ENCODE assay signal across 9 mouse cellular contexts in genomic region chr5:124387932-124388331, GRCm38 (mm10). TPM values are rescaled to one million over a fixed set of nuclear protein-coding genes. Genes with fewer than 3 reads are reported as not detected.
A peak's percentile ranks its signal among the peaks of the same experiment; 100 is the strongest.
DNase-seq lines count a peak whose midpoint lies in the region; ATAC-seq and TF ChIP-seq lines count a peak whose summit lies in the region.
"Had no signal": no experiment of that assay in that cellular context is flagged by ENCODE, and none has a peak within 500 bp of the region (broad histone marks: within the 10 kb centered on the region; RNA-seq: fewer than 3 reads in every experiment).

No protein-coding gene starts in this region.

- H3K27ac ChIP-seq in left cerebral cortex, adult 2 months: no peak overlapping the region

- no peak overlapping the region for H3K4me3 ChIP-seq in left cerebral cortex, adult 2 months
- H3K4me3 ChIP-seq: megakaryocyte, embryonic 14.5 days had no signal

- TF ChIP-seq CTCF in left cerebral cortex, adult 2 months (IDR thresholded peaks at IDR 0.05): peak; percentile 32

- intact Hi-C loops in left cerebral cortex, adult 2 months (cut with DNase I): no loop called here
- intact Hi-C loops in left cerebral cortex, postnatal 14 days (cut with DNase I): no loop called here
- intact Hi-C loops in left cerebral cortex, postnatal 25 days (cut with DNase I): no loop called here
- intact Hi-C loops in heart, postnatal 36 days (cut with DNase I): no loop called here

- no peak for ATAC-seq in CD4-positive, CD25-positive, alpha-beta regulatory T cell, adult 4 months
- peak; percentile 71 for ATAC-seq in common myeloid progenitor, adult 5-6 weeks (replicated peaks; ENCODE audit: low read depth, poor library complexity, severe bottlenecking)
- peak; percentile 44; the same call in 1 of the 2 replicates for ATAC-seq in neutrophil, adult 5-6 weeks (ENCODE audit: extremely low read depth, insufficient number of reproducible peaks, low FRiP score, poor library complexity, severe bottlenecking)

- peak; percentile 50 for DNase-seq in CD4-positive, CD25-positive, alpha-beta regulatory T cell, adult 2 months (ENCODE audit: low read depth, low spot score)
- no peak for DNase-seq in left cerebral cortex, adult 2 months (ENCODE audit: extremely low spot score in 1 of 2, low spot score in 2 of 2)
- DNase-seq in left cerebral cortex, postnatal 14 days (ENCODE audit: low spot score in 2 of 2): no peak
- no peak for DNase-seq in left cerebral cortex, postnatal 25 days (ENCODE audit: low spot score in 2 of 2)
- no peak for DNase-seq in heart, postnatal 36 days

RNA-seq across cellular contexts. Expression of gene Cdk2ap1, which starts 25.1 kb away (rescaled TPM):
- 10 to 100 TPM; 10.1 to 13.1 TPM for polyA plus RNA-seq in CD4-positive, CD25-positive, alpha-beta regulatory T cell, adult 4 months (2017; shearing (Covaris generic))
- 100 to 1,000 TPM; 163 to 170 TPM for total RNA-seq in left cerebral cortex, adult 2 months (2021)
- total RNA-seq in left cerebral cortex, postnatal 14 days (2021): 100 to 1,000 TPM; 125 to 141 TPM
- 151 and 188 TPM in 2 replicates for total RNA-seq in common myeloid progenitor, adult 5-6 weeks (2017)
- total RNA-seq in neutrophil, adult 5-6 weeks (2017): 78.1 and 86.2 TPM in 2 replicates
- 100 to 1,000 TPM; 154 to 177 TPM for total RNA-seq in left cerebral cortex, postnatal 25 days (2021)
- 100 to 1,000 TPM; 164 to 167 TPM for total RNA-seq in heart, postnatal 36 days (2021)

RNA-seq across cellular contexts. Expression of gene Sbno1, which starts 37.9 kb away (rescaled TPM):
- polyA plus RNA-seq in CD4-positive, CD25-positive, alpha-beta regulatory T cell, adult 4 months (2017; shearing (Covaris generic)): 100 to 1,000 TPM; 163 to 182 TPM
- total RNA-seq in left cerebral cortex, adult 2 months (2021): 100 to 1,000 TPM; 180 to 185 TPM
- total RNA-seq in left cerebral cortex, postnatal 14 days (2021): 100 to 1,000 TPM; 139 to 153 TPM
- total RNA-seq in common myeloid progenitor, adult 5-6 weeks (2017): 195 and 219 TPM in 2 replicates
- 306 and 307 TPM in 2 replicates for total RNA-seq in neutrophil, adult 5-6 weeks (2017)
- 100 to 1,000 TPM; 162 to 174 TPM for total RNA-seq in left cerebral cortex, postnatal 25 days (2021)
- total RNA-seq in heart, postnatal 36 days (2021): 10 to 100 TPM; 65.3 to 71.7 TPM

RNA-seq across cellular contexts. Expression of gene Kmt5a, which starts 51.8 kb away (rescaled TPM):
- 10 to 100 TPM; 19.8 to 19.9 TPM for polyA plus RNA-seq in CD4-positive, CD25-positive, alpha-beta regulatory T cell, adult 4 months (2017; shearing (Covaris generic))
- total RNA-seq in left cerebral cortex, adult 2 months (2021): 10 to 100 TPM; 60.9 to 74.6 TPM
- 10 to 100 TPM; 44.3 to 48.7 TPM for total RNA-seq in left cerebral cortex, postnatal 14 days (2021)
- 130 and 182 TPM in 2 replicates for total RNA-seq in common myeloid progenitor, adult 5-6 weeks (2017)
- total RNA-seq in neutrophil, adult 5-6 weeks (2017): 58.0 and 70.0 TPM in 2 replicates
- 10 to 100 TPM; 57.6 to 66.0 TPM for total RNA-seq in left cerebral cortex, postnatal 25 days (2021)
- 100 to 1,000 TPM; 191 to 237 TPM for total RNA-seq in heart, postnatal 36 days (2021)
